Mouse (Mus musculus): ENCODE data around the gene Tspan3. TPM values are rescaled to one million over a fixed set of nuclear protein-coding genes. Genes with fewer than 3 reads are reported as not detected.

Gene Tspan3
- polyA plus RNA-seq, 1 experiment from 2014 or later = 491 TPM

DNA sequence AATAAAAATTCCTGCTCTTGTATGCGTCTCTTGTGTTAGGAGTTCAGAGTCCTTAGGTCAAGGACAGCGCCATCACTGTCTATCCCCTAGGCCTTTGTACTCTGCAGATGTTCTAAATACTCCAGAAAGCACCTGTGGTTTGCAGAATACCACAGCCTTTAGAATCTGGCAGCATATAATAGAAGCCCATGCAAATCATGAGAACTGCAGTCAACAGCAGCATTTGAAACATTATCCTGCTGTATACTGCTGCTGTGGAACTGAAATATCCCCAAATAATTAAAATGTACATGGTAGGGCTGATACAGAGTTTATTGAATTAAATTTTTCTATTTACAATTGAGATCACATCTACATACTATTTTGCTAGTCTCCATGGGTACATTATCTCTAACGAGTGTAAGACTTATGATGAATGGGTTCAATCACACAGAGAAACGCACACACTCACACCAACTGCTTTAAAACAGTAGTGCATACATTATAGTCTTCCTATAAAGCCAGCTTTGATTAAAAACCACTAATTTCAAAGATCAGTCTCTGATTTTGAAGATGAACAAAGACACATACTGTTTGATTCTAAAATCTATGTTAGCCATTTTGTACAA is 29.6 kb downstream of the Tspan3 start:
- H3K4me3 ChIP-seq (ENCODE audit: low read depth, low read length) = no peak overlapping the region
- H3K4me1 ChIP-seq (ENCODE audit: insufficient read depth) = no peaks in the 10 kb centered on the region
- H3K9me3 ChIP-seq (ENCODE audit: low read depth, low read length) = no peaks in the 10 kb centered on the region
- TF ChIP-seq CTCF (IDR thresholded peaks at IDR 0.05; ENCODE audit: low read depth) = no peak
- H3K27ac ChIP-seq (ENCODE audit: low read depth) = no peak overlapping the region
- no peak overlapping the region for H3K9ac ChIP-seq
- 90% methylated on average over 4 of the region's 4 CpGs for WGBS
- H3K4me2 ChIP-seq = no peak overlapping the region
- DNase-seq (no peak), ATAC-seq (ENCODE audit: insufficient read depth) (no peak)
- peaks cover 76% of the 10 kb centered on the region for H3K36me3 ChIP-seq (ENCODE audit: insufficient read depth)
- H3K27me3 ChIP-seq (ENCODE audit: insufficient read depth, low read length) = no peaks in the 10 kb centered on the region

DNA sequence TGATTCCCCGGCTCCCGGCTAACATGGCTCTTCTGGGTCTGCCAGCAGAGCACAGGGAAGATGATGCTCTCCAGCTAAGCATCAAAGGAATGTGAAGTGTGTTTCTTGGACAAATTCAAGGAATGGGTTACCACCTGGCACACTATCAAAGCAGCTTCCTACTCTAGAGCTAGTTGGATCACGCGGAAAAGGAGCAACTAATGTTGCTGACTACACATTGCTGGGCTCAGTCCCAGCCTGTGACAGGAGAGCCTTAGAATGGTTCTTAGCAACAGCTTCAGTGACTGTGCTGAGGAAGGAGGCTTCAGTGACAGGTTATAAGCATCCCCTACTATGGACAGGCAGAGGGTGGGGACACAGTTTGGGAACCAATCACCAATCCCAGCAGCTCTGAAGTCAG is 30.7 kb downstream of the Tspan3 start:
- DNase-seq = no peak
- H3K36me3 ChIP-seq (ENCODE audit: insufficient read depth) = peaks cover 85% of the 10 kb centered on the region
- no peak for ATAC-seq (ENCODE audit: insufficient read depth)
- H3K4me1 ChIP-seq (ENCODE audit: insufficient read depth) = no peaks in the 10 kb centered on the region
- no peak overlapping the region for H3K4me2 ChIP-seq
- WGBS = 78% methylated on average over 4 of the region's 4 CpGs
- no peak for TF ChIP-seq CTCF (IDR thresholded peaks at IDR 0.05; ENCODE audit: low read depth)
- H3K27me3 ChIP-seq (ENCODE audit: insufficient read depth, low read length) = no peaks in the 10 kb centered on the region
- H3K9ac ChIP-seq = no peak overlapping the region
- H3K4me3 ChIP-seq (ENCODE audit: low read depth, low read length) = no peak overlapping the region
- H3K9me3 ChIP-seq (ENCODE audit: low read depth, low read length) = no peaks in the 10 kb centered on the region
- H3K27ac ChIP-seq (ENCODE audit: low read depth) = 0 out of 2 replicates have a peak overlapping the region, but pooled peaks have one; percentile 8

DNA sequence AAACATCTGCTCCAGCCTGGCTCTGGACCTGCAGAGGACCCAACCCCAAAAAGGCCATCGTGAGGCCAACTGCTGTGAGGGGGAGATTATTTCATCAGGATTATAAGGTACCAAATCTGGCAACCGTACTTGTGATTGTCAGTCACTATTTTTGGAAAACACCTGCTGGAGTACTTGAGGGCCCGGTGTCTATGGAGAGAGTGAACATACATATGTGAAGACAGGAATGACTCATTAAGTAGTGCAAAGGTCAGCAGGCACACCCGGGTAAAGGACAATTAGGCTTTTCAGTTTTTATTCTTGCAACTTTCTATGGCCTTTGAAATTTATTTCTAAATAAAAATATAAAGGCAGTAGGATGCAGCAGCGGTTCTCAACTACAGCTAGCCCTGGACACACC is 31.3 kb downstream of the Tspan3 start:
- no peak for DNase-seq
- no peak for ATAC-seq (ENCODE audit: insufficient read depth)
- Histone ChIP-seq H3K4me2 (no peak overlapping the region), H3K4me3 (ENCODE audit: low read depth, low read length) (no peak overlapping the region), H3K9ac (no peak overlapping the region), H3K36me3 (ENCODE audit: insufficient read depth) (peaks cover 88% of the 10 kb centered on the region), H3K27ac (ENCODE audit: low read depth) (0 out of 2 replicates have a peak overlapping the region, but pooled peaks have one; percentile 8), H3K9me3 (ENCODE audit: low read depth, low read length) (no peaks in the 10 kb centered on the region), H3K4me1 (ENCODE audit: insufficient read depth) (no peaks in the 10 kb centered on the region), H3K27me3 (ENCODE audit: insufficient read depth, low read length) (no peaks in the 10 kb centered on the region)
- no peak for TF ChIP-seq CTCF (IDR thresholded peaks at IDR 0.05; ENCODE audit: low read depth)
- 83% methylated on average over 5 of the region's 5 CpGs for WGBS

DNA sequence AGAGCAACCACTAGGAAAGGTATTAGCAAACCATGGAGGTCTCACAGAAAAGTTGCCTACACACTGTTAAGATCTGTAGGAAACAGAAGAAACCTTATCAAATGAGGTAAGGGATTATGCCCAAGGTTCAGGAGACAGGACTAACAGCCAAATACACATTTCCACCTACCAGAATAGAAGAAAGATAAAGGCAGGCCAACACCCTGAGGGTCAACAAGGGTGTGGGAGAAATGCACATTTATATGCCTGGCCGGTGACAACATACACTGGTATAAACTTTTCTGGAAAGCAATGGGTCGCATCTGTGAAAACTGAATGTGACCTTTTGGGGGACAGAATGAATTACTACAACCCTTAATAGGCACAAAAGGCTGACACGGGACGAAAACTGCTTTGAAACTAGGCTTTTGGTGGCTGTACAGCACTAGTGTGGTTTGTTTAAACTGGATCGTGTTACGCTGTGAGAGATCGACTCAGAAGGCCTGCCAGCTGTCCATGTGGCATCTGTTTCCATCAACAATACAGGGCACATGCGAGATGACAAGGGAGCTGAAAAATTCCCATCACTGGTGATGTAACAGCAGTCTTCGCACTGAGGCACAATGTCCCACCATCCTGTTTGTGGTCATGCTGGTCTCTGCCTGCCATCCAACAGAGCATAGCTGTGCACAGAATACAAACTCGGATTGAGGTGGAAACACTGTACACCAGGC is 33.3 kb downstream of the Tspan3 start:
- Histone ChIP-seq H3K9ac (no peak overlapping the region), H3K4me2 (no peak overlapping the region), H3K9me3 (ENCODE audit: low read depth, low read length) (no peaks in the 10 kb centered on the region), H3K4me1 (ENCODE audit: insufficient read depth) (no peaks in the 10 kb centered on the region), H3K27me3 (ENCODE audit: insufficient read depth, low read length) (no peaks in the 10 kb centered on the region), H3K36me3 (ENCODE audit: insufficient read depth) (peaks cover 97% of the 10 kb centered on the region), H3K27ac (ENCODE audit: low read depth) (no peak overlapping the region), H3K4me3 (ENCODE audit: low read depth, low read length) (no peak overlapping the region)
- TF ChIP-seq CTCF (IDR thresholded peaks at IDR 0.05; ENCODE audit: low read depth) = no peak
- ATAC-seq (ENCODE audit: insufficient read depth) (no peak), DNase-seq (peak; percentile 37)
- 40% methylated on average over 10 of the region's 10 CpGs for WGBS

DNA sequence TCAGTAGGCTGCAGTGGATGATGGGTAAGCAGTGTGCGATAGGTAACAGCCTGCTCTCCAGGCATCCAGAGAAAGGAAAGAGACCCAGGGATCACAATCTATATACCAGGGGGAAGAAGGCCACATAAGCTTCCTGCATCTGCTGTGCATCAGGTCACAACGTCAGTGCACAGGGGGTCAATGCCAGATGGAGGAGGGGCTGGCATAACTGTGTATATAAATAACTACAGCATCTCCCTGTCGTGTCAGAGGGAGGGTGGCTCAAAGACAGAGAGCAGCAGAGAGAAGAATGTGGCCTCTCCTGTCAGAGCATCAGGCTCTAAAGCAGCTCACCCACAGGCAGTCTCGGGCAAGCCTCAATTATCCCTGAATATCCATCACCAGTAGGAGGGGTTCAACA is 34.7 kb downstream of the Tspan3 start:
- Histone ChIP-seq H3K4me3 (ENCODE audit: low read depth, low read length) (no peak overlapping the region), H3K4me2 (no peak overlapping the region), H3K4me1 (ENCODE audit: insufficient read depth) (no peaks in the 10 kb centered on the region), H3K9ac (no peak overlapping the region), H3K27me3 (ENCODE audit: insufficient read depth, low read length) (no peaks in the 10 kb centered on the region), H3K36me3 (ENCODE audit: insufficient read depth) (peaks cover 83% of the 10 kb centered on the region), H3K27ac (ENCODE audit: low read depth) (no peak overlapping the region), H3K9me3 (ENCODE audit: low read depth, low read length) (no peaks in the 10 kb centered on the region)
- TF ChIP-seq CTCF (IDR thresholded peaks at IDR 0.05; ENCODE audit: low read depth) = no peak
- ATAC-seq (ENCODE audit: insufficient read depth) = no peak
- 51% methylated on average over 4 of the region's 4 CpGs for WGBS
- no peak for DNase-seq

DNA sequence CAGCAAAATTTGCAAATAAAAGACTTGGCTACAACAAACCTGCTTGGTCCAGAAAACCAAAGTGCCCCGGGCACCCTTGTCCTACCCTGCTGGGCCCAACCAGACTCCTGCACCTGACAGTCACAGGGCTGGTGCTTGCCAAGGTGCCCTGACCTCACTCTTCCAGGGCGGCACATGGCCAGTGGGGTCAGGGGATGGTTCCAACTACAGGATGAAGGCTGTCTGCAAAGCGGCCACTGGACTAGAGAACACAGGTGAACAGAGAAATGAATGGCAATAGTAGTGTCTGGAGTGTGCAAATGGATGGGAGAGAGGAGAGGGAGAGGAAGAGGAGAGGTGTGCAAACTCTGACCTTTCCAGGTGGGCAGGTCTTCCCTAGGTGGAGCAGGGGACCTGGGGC is 35.3 kb downstream of the Tspan3 start:
- no peak for ATAC-seq (ENCODE audit: insufficient read depth)
- Histone ChIP-seq H3K4me3 (ENCODE audit: low read depth, low read length) (no peak overlapping the region), H3K4me2 (no peak overlapping the region), H3K9ac (no peak overlapping the region), H3K9me3 (ENCODE audit: low read depth, low read length) (no peaks in the 10 kb centered on the region), H3K36me3 (ENCODE audit: insufficient read depth) (peaks cover 77% of the 10 kb centered on the region), H3K4me1 (ENCODE audit: insufficient read depth) (no peaks in the 10 kb centered on the region), H3K27ac (ENCODE audit: low read depth) (no peak overlapping the region), H3K27me3 (ENCODE audit: insufficient read depth, low read length) (no peaks in the 10 kb centered on the region)
- no peak for TF ChIP-seq CTCF (IDR thresholded peaks at IDR 0.05; ENCODE audit: low read depth)
- DNase-seq = no peak
- 94% methylated on average over 3 of the region's 3 CpGs for WGBS

DNA sequence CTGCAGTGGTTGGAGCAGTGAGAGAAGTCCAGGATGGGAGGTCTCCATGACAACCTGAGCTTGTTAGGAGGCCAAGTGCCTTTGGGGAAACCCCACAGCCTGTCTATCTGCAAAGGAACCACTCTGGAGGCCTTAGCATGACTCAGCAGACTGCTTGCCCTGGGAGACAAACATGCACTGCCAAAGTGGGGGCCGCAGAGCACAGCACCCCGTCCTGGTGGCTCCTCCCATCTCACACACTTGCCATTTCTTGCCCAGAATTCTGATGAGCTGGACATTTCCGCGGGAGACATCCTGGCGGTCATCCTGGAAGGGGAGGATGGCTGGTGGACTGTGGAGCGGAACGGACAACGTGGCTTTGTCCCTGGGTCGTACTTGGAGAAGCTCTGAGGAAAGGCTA is 36.9 kb downstream of the Tspan3 start:
- ATAC-seq (ENCODE audit: insufficient read depth) (no peak), DNase-seq (no peak)
- H3K36me3 ChIP-seq (ENCODE audit: insufficient read depth) = peaks cover 61% of the 10 kb centered on the region
- H3K4me3 ChIP-seq (ENCODE audit: low read depth, low read length) = no peak overlapping the region
- no peak overlapping the region for H3K27ac ChIP-seq (ENCODE audit: low read depth)
- H3K27me3 ChIP-seq (ENCODE audit: insufficient read depth, low read length) = no peaks in the 10 kb centered on the region
- no peak overlapping the region for H3K4me2 ChIP-seq
- no peak for TF ChIP-seq CTCF (IDR thresholded peaks at IDR 0.05; ENCODE audit: low read depth)
- no peaks in the 10 kb centered on the region for H3K9me3 ChIP-seq (ENCODE audit: low read depth, low read length)
- 78% methylated on average over 9 of the region's 9 CpGs for WGBS
- no peak overlapping the region for H3K9ac ChIP-seq
- no peaks in the 10 kb centered on the region for H3K4me1 ChIP-seq (ENCODE audit: insufficient read depth)
